Comparison of ENCODE assay signal across 21 mouse cellular contexts in the genomic region with DNA sequence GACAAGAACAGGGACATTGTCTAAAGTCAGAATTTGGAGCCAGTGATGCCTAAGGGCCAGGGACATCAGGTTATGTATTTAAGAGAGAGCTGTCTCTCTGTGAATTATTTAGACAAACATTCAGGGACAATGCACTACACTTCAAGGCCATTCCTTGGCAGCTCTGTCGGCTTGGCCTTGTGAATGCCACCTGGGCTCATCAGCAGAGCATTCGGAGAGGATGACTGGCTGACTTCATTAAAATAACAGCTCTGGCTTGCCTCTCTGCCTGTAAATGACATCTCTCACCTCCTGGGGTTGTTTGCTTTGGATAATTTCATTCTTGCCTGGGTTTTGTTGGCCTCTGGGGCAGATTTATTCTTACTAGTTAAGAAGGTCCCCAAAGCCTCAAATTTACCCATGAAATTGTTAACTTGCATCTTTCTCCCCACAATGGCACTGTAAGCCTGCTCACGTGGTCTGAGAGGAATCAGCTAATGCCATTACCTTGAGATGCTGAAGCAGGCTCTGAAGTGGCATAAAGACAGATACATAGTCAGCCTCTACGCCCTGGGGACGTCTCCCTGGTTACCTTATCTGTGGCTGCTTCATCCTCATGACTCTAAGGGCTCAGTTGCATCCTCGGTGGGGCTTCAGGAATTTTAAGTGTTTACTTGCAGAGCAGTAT.
A peak's percentile ranks its signal among the peaks of the same experiment; 100 is the strongest.
DNase-seq lines count a peak whose midpoint lies in the region; ATAC-seq lines count a peak whose summit lies in the region.
"Had no signal": no experiment of that assay in that cellular context is flagged by ENCODE, and none has a peak within 500 bp of the region (broad histone marks: within the 10 kb centered on the region; RNA-seq: fewer than 3 reads in every experiment).

No protein-coding gene starts in this region.

- 40% methylated on average over 6 of the region's 6 CpGs for WGBS in hindbrain, embryonic 15.5 days
- 45% methylated on average over 6 of the region's 6 CpGs for WGBS in hindbrain, embryonic 11.5 days
- 39% methylated on average over 6 of the region's 6 CpGs for WGBS in midbrain, embryonic 13.5 days
- WGBS in embryonic facial prominence, embryonic 10.5 days = 55% methylated on average over 6 of the region's 6 CpGs

- H3K27ac ChIP-seq in hindbrain, embryonic 15.5 days (replicated peaks) = peak overlapping the region; percentile 53
- no peak overlapping the region for H3K27ac ChIP-seq in hindbrain, embryonic 11.5 days (ENCODE audit: low read depth, low read length)
- H3K27ac ChIP-seq in midbrain, embryonic 13.5 days = peak overlapping the region; percentile 57; the same call in 1 of the 2 replicates
- no peak overlapping the region for H3K27ac ChIP-seq in embryonic facial prominence, embryonic 10.5 days (replicated peaks)
- H3K27ac ChIP-seq: forebrain, embryonic 15.5 days; heart, adult 2 months had no signal

- H3K9me3 ChIP-seq in hindbrain, embryonic 15.5 days = no peaks in the 10 kb centered on the region
- no peaks in the 10 kb centered on the region for H3K9me3 ChIP-seq in hindbrain, embryonic 11.5 days (ENCODE audit: control insufficient read depth, low read length)
- H3K9me3 ChIP-seq in midbrain, embryonic 13.5 days = no peaks in the 10 kb centered on the region
- H3K9me3 ChIP-seq in embryonic facial prominence, embryonic 10.5 days = no peaks in the 10 kb centered on the region
- H3K9me3 ChIP-seq: forebrain, embryonic 15.5 days had no signal

- peaks cover 52% of the 10 kb centered on the region for H3K4me1 ChIP-seq in hindbrain, embryonic 15.5 days (replicated peaks)
- H3K4me1 ChIP-seq in hindbrain, embryonic 11.5 days (replicated peaks; ENCODE audit: control insufficient read depth, insufficient read depth, low read length) = peaks cover 7% of the 10 kb centered on the region; the same call in 1 of the 2 replicates
- H3K4me1 ChIP-seq in midbrain, embryonic 13.5 days (replicated peaks) = peaks cover 40% of the 10 kb centered on the region
- H3K4me1 ChIP-seq in embryonic facial prominence, embryonic 10.5 days = peaks cover 27% of the 10 kb centered on the region

- DNase-seq in adrenal gland, adult (ENCODE audit: inconsistent age in 2 of 2, low spot score in 1 of 2) = peak; percentile 66 to 76
- DNase-seq in adrenal gland, postnatal 25 days = no peak
- no peak for DNase-seq in hindbrain, embryonic 11.5 days (ENCODE audit: low spot score)
- DNase-seq in spleen, adult 18-20 months = no peak
- no peak for DNase-seq in layer of hippocampus, postnatal 14 days (ENCODE audit: low spot score in 2 of 2)
- no peak for DNase-seq in embryonic facial prominence, embryonic 10.5 days (ENCODE audit: low spot score)
- DNase-seq: cerebellum, adult 8-10 months; gastrocnemius, postnatal 25 days; heart, adult 2 months; heart, postnatal 4 days; kidney, adult 9 months; kidney, postnatal 36 days; layer of hippocampus, adult 9-11 months; lung, adult 2 months; lung, postnatal 36 days; thymus, postnatal 14 days had no signal

- H3K4me3 ChIP-seq in hindbrain, embryonic 15.5 days = no peak overlapping the region
- no peak overlapping the region for H3K4me3 ChIP-seq in hindbrain, embryonic 11.5 days (ENCODE audit: low read depth, low read length)
- no peak overlapping the region for H3K4me3 ChIP-seq in midbrain, embryonic 13.5 days (replicated peaks)
- H3K4me3 ChIP-seq in embryonic facial prominence, embryonic 10.5 days = no peak overlapping the region
- H3K4me3 ChIP-seq: forebrain, embryonic 15.5 days; heart, adult 2 months; myocyte had no signal

- no peak for ATAC-seq in hindbrain, embryonic 15.5 days (ENCODE audit: low FRiP score, low read depth)
- ATAC-seq in hindbrain, embryonic 11.5 days (ENCODE audit: low FRiP score) = no peak
- ATAC-seq in midbrain, embryonic 13.5 days = peak; percentile 72
- ATAC-seq: forebrain, embryonic 15.5 days had no signal

- H3K36me3 ChIP-seq in hindbrain, embryonic 15.5 days = no peaks in the 10 kb centered on the region
- no peaks in the 10 kb centered on the region for H3K36me3 ChIP-seq in hindbrain, embryonic 11.5 days (ENCODE audit: control insufficient read depth, insufficient read depth, low read length)
- H3K36me3 ChIP-seq in midbrain, embryonic 13.5 days = no peaks in the 10 kb centered on the region
- no peaks in the 10 kb centered on the region for H3K36me3 ChIP-seq in embryonic facial prominence, embryonic 10.5 days (replicated peaks)
- H3K36me3 ChIP-seq: forebrain, embryonic 15.5 days had no signal

- H3K27me3 ChIP-seq in hindbrain, embryonic 15.5 days = no peaks in the 10 kb centered on the region
- H3K27me3 ChIP-seq in hindbrain, embryonic 11.5 days (ENCODE audit: control insufficient read depth, insufficient read depth, low read length) = no peaks in the 10 kb centered on the region
- no peaks in the 10 kb centered on the region for H3K27me3 ChIP-seq in midbrain, embryonic 13.5 days
- H3K27me3 ChIP-seq in embryonic facial prominence, embryonic 10.5 days (replicated peaks; ENCODE audit: low read depth, poor library complexity, severe bottlenecking) = no peaks in the 10 kb centered on the region
- H3K27me3 ChIP-seq: forebrain, embryonic 15.5 days had no signal

- no peak overlapping the region for H3K9ac ChIP-seq in hindbrain, embryonic 15.5 days
- H3K9ac ChIP-seq in hindbrain, embryonic 11.5 days (ENCODE audit: low read depth, low read length) = no peak overlapping the region
- no peak overlapping the region for H3K9ac ChIP-seq in midbrain, embryonic 13.5 days (replicated peaks)
- H3K9ac ChIP-seq: forebrain, embryonic 15.5 days had no signal

- no peak overlapping the region for H3K4me2 ChIP-seq in hindbrain, embryonic 15.5 days
- no peak overlapping the region for H3K4me2 ChIP-seq in hindbrain, embryonic 11.5 days (replicated peaks; ENCODE audit: low read depth, low read length)
- no peak overlapping the region for H3K4me2 ChIP-seq in midbrain, embryonic 13.5 days (replicated peaks)
- H3K4me2 ChIP-seq: forebrain, embryonic 15.5 days; liver, embryonic 11.5 days had no signal

Comparison
In these comparisons a context has a peak if more than half of its experiments do, and no peak if none do; other contexts are left out.
1. DNase-seq: peak in adrenal gland, adult (2 of 2); none in adrenal gland, postnatal 25 days (single experiment), hindbrain, embryonic 11.5 days (single experiment), spleen, adult 18-20 months (0 of 2), layer of hippocampus, postnatal 14 days (0 of 2) and embryonic facial prominence, embryonic 10.5 days (single experiment).
2. H3K27ac ChIP-seq: peak in hindbrain, embryonic 15.5 days (single experiment) and midbrain, embryonic 13.5 days (single experiment); none in hindbrain, embryonic 11.5 days (single experiment) and embryonic facial prominence, embryonic 10.5 days (single experiment).